Mouse (Mus musculus): ENCODE results near the gene Dram2. TPM values are rescaled to one million over a fixed set of nuclear protein-coding genes. Genes with fewer than 3 reads are reported as not detected.

Dram2 gene
- 104 TPM in 2 replicates for polyA plus RNA-seq (2015; fragmentation: Nextera tagmentation; extraction: Ambion mirVana)

DNA sequence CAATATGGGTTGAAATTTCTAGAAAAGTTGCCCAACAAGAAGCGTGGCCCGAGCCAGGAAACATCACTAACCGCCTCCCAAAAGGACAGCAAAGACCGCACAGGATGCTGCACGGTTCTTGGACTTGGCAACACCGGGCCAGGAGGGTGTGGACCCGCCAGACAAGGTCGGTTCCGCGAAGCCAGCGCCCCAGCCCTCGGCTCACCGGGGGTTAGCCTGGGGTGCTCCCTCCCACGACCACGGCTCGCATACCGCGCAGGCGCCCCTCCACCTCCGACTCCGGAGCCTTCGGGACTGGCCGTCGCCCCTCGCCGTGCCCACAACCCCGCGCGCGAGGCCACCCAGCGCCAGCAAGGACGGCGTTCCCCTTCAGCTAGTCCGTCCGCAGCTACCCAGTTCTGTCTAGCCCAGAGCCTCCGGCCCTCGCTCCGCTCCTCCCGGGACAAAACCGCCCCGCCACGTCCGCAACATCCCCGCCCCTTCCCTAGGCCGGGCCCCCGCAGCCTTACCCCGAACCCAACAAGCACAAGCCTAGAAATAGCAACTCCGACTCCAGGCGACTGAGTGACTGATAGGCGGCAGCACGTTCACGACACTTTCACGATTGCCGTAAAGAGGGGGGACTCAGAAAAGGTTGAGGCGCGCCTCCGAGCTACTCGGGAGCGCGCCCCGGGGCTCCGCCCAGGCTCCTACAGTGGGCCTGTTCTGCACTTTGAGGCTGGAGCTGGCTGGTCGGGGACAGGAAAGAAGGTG is at the start of gene Dram2, which contains the start of gene Cept1:
Dram2 (plus strand) TSS at position 628 of the 753 bp plus-strand sequence.
Cept1 (minus strand) TSS at position 632 of the 753 bp plus-strand sequence.
- Histone ChIP-seq H3K4me1 (replicated peaks) (0 out of 2 replicates have a peak, but pooled peaks cover 2% of the 10 kb centered on the region), H3K9me3 (no peaks in the 10 kb centered on the region), H3K27ac (peak within 1 kb of the TSS; percentile 98), H3K27me3 (replicated peaks) (no peaks in the 10 kb centered on the region), H3K9ac (peak within 1 kb of the TSS; percentile 89), H3K4me3 (replicated peaks) (peak within 1 kb of the TSS; percentile 88), H3K36me3 (no peaks in the 10 kb centered on the region), H3K4me2 (replicated peaks) (peak within 1 kb of the TSS; percentile 57)
- under 1% methylated on average over 62 of the region's 63 CpGs for WGBS
- peak; percentile 95 for ATAC-seq

- no peaks in the 10 kb centered on the region; the same call in 1 of the 2 replicates for H3K4me1 ChIP-seq (replicated peaks)
- no peaks in the 10 kb centered on the region for H3K36me3 ChIP-seq
- H3K27ac ChIP-seq, result no peak overlapping the region
- no peak overlapping the region for H3K4me2 ChIP-seq (replicated peaks)
- H3K9me3 ChIP-seq, result no peaks in the 10 kb centered on the region
- no peaks in the 10 kb centered on the region for H3K27me3 ChIP-seq (replicated peaks)
- no peak for ATAC-seq
- no peak overlapping the region for H3K4me3 ChIP-seq (replicated peaks)
- no peak overlapping the region for H3K9ac ChIP-seq
- 77% methylated on average over 2 of the region's 2 CpGs for WGBS
These were observed 47.1 kb upstream of the Dram2 start for GRCm38 (mm10) chr3:106500510-106500909.

DNA sequence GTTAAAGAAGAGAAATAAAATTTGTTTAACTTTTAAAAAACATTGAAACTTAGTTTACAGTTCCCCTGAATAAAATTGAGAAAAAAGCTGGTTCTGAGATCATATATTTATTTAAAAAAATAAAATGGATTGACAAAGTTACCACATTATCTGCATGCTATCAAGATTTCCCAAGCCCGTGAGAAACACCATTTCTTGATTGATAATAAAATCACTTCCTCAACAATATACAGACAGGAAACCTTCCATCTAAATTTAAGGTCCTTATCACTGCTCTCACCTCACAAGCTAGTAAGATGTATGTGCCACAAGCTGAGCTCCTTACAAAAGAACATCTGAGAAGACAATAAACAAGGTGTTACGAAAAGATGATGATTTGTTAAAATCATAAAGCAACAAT is 44.7 kb upstream of the Dram2 start:
- Histone ChIP-seq H3K4me2 (replicated peaks) (no peak overlapping the region), H3K4me3 (replicated peaks) (no peak overlapping the region), H3K4me1 (replicated peaks) (no peaks in the 10 kb centered on the region), H3K27ac (no peak overlapping the region), H3K36me3 (no peaks in the 10 kb centered on the region), H3K27me3 (replicated peaks) (no peaks in the 10 kb centered on the region), H3K9me3 (no peaks in the 10 kb centered on the region), H3K9ac (no peak overlapping the region)
- ATAC-seq, result no peak
- WGBS, result 87% methylated on average over 2 of the region's 2 CpGs

DNA sequence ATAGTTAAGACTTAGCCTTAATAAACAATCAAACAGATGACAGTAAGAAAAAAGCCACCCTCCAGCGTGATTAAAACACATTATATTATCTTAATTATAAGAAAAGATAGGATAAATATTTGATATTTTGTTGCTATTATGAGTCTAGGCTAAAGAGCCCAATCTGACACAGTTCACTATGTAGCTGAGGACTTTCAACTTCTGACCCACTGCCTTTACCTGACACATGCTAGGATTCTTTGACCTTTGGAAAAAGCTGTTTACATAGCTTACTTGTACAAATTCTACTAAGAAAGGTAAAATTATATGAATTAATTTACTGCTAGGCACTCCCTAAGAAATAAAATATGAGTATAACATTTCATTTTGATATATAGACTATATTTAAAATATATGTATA is 36.9 kb upstream of the Dram2 start:
- Histone ChIP-seq H3K27ac (no peak overlapping the region), H3K27me3 (replicated peaks) (no peaks in the 10 kb centered on the region), H3K9me3 (no peaks in the 10 kb centered on the region), H3K9ac (no peak overlapping the region), H3K4me1 (replicated peaks) (no peaks in the 10 kb centered on the region), H3K4me2 (replicated peaks) (no peak overlapping the region), H3K36me3 (no peaks in the 10 kb centered on the region), H3K4me3 (replicated peaks) (no peak overlapping the region)
- ATAC-seq, result no peak
- 79% methylated on average over 1 of the region's 1 CpGs for WGBS

GRCm38 (mm10) chr3:106515016-106515415 is 32.6 kb upstream of the Dram2 start:
- Histone ChIP-seq H3K4me2 (replicated peaks) (no peak overlapping the region), H3K36me3 (no peaks in the 10 kb centered on the region), H3K27me3 (replicated peaks) (no peaks in the 10 kb centered on the region), H3K9me3 (no peaks in the 10 kb centered on the region), H3K27ac (no peak overlapping the region), H3K4me3 (replicated peaks) (no peak overlapping the region), H3K9ac (no peak overlapping the region), H3K4me1 (replicated peaks) (no peaks in the 10 kb centered on the region)
- no peak for ATAC-seq
- WGBS, result 84% methylated on average over 6 of the region's 6 CpGs

GRCm38 (mm10) chr3:106522730-106523129 is 24.9 kb upstream of the Dram2 start:
- no peaks in the 10 kb centered on the region for H3K27me3 ChIP-seq (replicated peaks)

GRCm38 (mm10) chr3:106526411-106526810 is 21.2 kb upstream of the Dram2 start:
- Histone ChIP-seq H3K27ac (no peak overlapping the region), H3K4me1 (replicated peaks) (no peaks in the 10 kb centered on the region), H3K9ac (no peak overlapping the region), H3K9me3 (no peaks in the 10 kb centered on the region), H3K4me2 (replicated peaks) (no peak overlapping the region), H3K27me3 (replicated peaks) (no peaks in the 10 kb centered on the region), H3K4me3 (replicated peaks) (no peak overlapping the region), H3K36me3 (no peaks in the 10 kb centered on the region)
- 85% methylated on average over 2 of the region's 2 CpGs for WGBS
- peak; percentile 28; the same call in 1 of the 2 replicates for ATAC-seq

More at GRCm38 (mm10) chr3:106522730-106523129, 24.9 kb upstream of the Dram2 start:
- 91% methylated on average over 1 of the region's 1 CpGs for WGBS
- no peak overlapping the region for H3K9ac ChIP-seq
- H3K27ac ChIP-seq, result no peak overlapping the region
- H3K4me3 ChIP-seq (replicated peaks), result no peak overlapping the region
- H3K36me3 ChIP-seq, result no peaks in the 10 kb centered on the region
- ATAC-seq, result no peak
- no peak overlapping the region for H3K4me2 ChIP-seq (replicated peaks)
- no peaks in the 10 kb centered on the region for H3K9me3 ChIP-seq
- no peaks in the 10 kb centered on the region for H3K4me1 ChIP-seq (replicated peaks)

DNA sequence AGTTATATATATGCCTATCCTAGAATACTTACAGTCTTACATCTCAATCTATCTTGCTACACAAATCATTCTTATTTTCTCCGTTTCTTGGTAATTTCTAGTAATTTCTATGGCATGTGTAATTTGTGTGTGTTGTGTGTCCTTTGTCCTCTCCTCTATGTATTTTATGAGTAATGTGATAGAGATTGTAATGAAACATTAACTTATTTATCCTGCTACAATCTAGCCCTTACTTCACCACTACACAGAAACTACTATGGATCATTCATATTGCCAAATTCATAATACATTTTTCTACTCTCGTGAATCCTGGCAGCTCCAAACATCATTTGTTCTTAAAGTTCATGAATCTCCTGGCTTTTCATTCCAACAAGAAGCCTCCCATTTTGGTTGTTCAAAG is 19.6 kb upstream of the Dram2 start:
- Histone ChIP-seq H3K9ac (no peak overlapping the region), H3K36me3 (no peaks in the 10 kb centered on the region), H3K4me1 (replicated peaks) (no peaks in the 10 kb centered on the region), H3K4me3 (replicated peaks) (no peak overlapping the region), H3K4me2 (replicated peaks) (no peak overlapping the region), H3K27ac (no peak overlapping the region), H3K9me3 (no peaks in the 10 kb centered on the region), H3K27me3 (replicated peaks) (no peaks in the 10 kb centered on the region)
- WGBS, result 81% methylated on average over 2 of the region's 2 CpGs
- peak; percentile 70; the same call in 1 of the 2 replicates for ATAC-seq

- no peak overlapping the region for H3K27ac ChIP-seq
- 92% methylated on average over 2 of the region's 2 CpGs for WGBS
- ATAC-seq, result no peak
These were observed 14.3 kb upstream of the Dram2 start for GRCm38 (mm10) chr3:106533277-106533676.

DNA sequence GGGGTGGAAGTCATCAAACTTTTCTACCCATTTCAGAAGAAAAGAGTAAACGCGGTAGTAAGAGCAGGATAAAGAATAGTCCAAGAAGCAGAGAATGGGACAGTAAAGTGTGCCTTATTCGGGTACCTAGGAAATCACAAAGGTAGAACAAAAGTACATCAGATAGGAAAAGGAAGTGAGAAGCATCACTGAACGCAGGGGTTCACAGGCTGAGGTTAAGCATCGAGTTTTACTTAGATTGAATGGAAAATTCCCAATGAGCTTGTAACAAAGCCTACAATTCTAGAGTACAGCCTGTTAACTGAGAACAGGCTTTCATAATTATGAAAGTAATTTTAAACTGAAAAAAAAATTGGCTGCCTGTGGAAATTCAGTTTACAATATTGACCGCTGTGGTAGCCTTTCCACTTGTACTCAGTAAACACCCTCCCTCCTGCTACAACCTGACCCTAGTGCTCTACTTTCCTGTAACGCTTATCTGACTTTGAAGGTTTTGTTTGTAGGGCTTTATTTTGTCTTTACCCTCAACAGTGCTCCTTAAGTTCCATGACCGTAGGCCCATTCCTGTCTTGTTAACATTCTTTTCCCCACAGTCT is 2.8 kb upstream of the Dram2 start:
- no peaks in the 10 kb centered on the region for H3K27me3 ChIP-seq (replicated peaks)
- no peak overlapping the region for H3K4me3 ChIP-seq (replicated peaks)
- H3K36me3 ChIP-seq, result no peaks in the 10 kb centered on the region
- H3K4me2 ChIP-seq (replicated peaks), result no peak overlapping the region; the same call in 1 of the 2 replicates
- no peak overlapping the region for H3K9ac ChIP-seq
- H3K4me1 ChIP-seq (replicated peaks), result 0 out of 2 replicates have a peak, but pooled peaks cover 2% of the 10 kb centered on the region
- H3K27ac ChIP-seq, result no peak overlapping the region
- no peak for ATAC-seq
- WGBS, result 79% methylated on average over 8 of the region's 8 CpGs
- H3K9me3 ChIP-seq, result no peaks in the 10 kb centered on the region

More at GRCm38 (mm10) chr3:106533277-106533676, 14.3 kb upstream of the Dram2 start:
- Histone ChIP-seq H3K4me2 (replicated peaks) (no peak overlapping the region), H3K36me3 (peaks cover 5% of the 10 kb centered on the region; the same call in 1 of the 2 replicates), H3K4me1 (replicated peaks) (no peaks in the 10 kb centered on the region), H3K27me3 (replicated peaks) (no peaks in the 10 kb centered on the region), H3K4me3 (replicated peaks) (no peak overlapping the region), H3K9ac (no peak overlapping the region), H3K9me3 (no peaks in the 10 kb centered on the region)

- H3K27me3 ChIP-seq (replicated peaks), result no peaks in the 10 kb centered on the region
- H3K27ac ChIP-seq, result peak overlapping the region; percentile 98
- peak overlapping the region; percentile 57 for H3K4me2 ChIP-seq (replicated peaks)
- ATAC-seq, result peak; percentile 71
- no peaks in the 10 kb centered on the region for H3K9me3 ChIP-seq
- WGBS, result under 1% methylated on average over 27 of the region's 27 CpGs
- H3K9ac ChIP-seq, result peak overlapping the region; percentile 89
- 0 out of 2 replicates have a peak, but pooled peaks cover 2% of the 10 kb centered on the region for H3K4me1 ChIP-seq (replicated peaks)
- H3K36me3 ChIP-seq, result no peaks in the 10 kb centered on the region
- peak overlapping the region; percentile 88 for H3K4me3 ChIP-seq (replicated peaks)
These were observed 434 bp downstream of the Dram2 start for GRCm38 (mm10) chr3:106547924-106548539.

- peaks cover 2% of the 10 kb centered on the region; the same call in 1 of the 2 replicates for H3K36me3 ChIP-seq
- no peak overlapping the region for H3K27ac ChIP-seq
- 12% methylated on average over 3 of the region's 3 CpGs for WGBS
- H3K9ac ChIP-seq, result no peak overlapping the region
- H3K27me3 ChIP-seq (replicated peaks), result no peaks in the 10 kb centered on the region
- peak overlapping the region; percentile 57 for H3K4me2 ChIP-seq (replicated peaks)
- H3K4me1 ChIP-seq (replicated peaks), result 0 out of 2 replicates have a peak, but pooled peaks cover 2% of the 10 kb centered on the region
- ATAC-seq, result no peak
- no peak overlapping the region for H3K4me3 ChIP-seq (replicated peaks)
- no peaks in the 10 kb centered on the region for H3K9me3 ChIP-seq
These were observed 1.4 kb downstream of the Dram2 start for GRCm38 (mm10) chr3:106548971-106549370.

All from intestine, embryonic 15.5 days (tissue).